Mouse (Mus musculus): ENCODE measurements around the gene Lrrc37a.
"Not testable (repeated sequence)": the region's sequence is repeated elsewhere in the genome, so short reads cannot be mapped to it uniquely, and the experiment has no call there.

The Lrrc37a gene

DNA sequence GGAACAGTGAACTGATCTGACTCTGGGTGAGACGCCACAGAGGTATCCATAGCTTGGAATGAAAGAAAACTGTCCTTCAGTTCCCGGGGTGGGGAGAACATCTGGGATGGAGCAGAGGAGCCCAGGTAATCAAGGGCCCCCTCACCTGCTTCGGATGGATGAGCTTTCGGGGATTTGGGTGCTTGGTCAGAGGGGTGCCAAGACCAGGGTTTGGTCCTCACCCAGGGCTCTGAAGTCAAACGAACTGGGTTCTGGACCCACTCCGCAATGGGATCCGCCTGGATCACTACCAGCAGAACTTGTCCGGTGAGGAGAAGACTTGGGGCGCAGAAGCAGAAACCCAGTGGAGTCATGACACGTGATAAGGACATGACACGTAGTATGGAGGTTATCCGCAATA lies at the start of gene Lrrc37a:
Lrrc37a (minus strand) TSS at position 101 of the 400 bp plus-strand sequence.
- DNase-seq: no peak

DNA sequence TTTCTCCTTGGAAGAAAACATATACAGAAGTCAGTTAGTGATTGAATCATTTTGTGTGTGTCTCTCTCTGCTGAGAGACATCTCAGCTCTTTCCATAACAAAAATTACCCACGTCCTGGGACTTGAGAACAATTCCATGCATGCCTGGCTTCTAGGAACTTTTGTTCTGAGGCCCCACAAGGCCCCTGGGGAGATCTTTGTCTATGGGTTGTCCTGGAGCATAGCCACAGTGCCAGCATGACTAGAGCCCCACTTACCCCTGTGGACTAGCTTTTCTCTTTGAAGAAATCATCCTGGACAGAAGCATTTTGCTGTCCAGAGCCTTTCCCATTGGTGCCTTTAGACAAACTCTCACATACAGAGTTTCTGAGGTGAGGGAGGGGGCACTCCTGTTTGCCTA lies 30.6 kb upstream of the Lrrc37a start:
- DNase-seq: not testable (repeated sequence)

DNA sequence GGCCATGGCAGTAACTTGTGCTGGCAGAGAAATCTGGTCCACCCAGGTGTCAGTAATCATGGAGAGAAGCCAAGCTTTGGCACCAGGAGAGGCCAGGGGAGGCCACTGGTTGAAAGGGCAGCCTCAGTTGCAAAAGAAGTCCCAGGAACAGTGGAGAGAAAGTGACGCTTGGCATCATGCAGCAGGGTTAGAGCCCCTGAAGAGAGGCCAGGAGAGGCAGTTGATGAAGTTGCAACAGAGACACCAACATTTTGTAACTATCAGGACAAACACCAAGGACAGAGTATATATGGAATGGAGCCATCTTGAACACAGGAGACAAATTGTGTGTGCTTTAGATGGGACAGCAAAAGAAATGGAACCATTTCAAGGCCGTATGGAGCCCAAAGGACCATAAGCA lies 7.7 kb upstream of the Lrrc37a start:
- DNase-seq: no peak

DNA sequence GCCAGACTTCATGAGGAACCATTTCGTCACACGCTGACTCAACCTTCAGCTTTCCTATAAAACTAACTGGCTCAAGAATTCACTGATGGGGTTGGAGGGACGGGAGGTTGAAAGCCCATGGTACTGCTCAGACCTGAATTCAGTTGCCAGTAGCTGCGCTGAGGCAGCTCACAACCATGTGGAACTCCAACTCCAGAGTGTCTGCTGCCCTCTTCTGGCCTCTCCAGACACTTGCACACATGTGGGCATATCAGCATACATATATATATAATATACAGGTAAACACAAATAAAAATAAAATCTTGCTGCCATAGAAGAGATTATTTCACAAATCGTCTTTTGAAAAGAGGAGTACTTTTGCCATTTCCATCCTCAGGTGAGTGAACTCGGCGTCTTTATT lies 40.0 kb downstream of the Lrrc37a start:
- peak in 1 of 2 experiments; percentile 30 for DNase-seq

DNA sequence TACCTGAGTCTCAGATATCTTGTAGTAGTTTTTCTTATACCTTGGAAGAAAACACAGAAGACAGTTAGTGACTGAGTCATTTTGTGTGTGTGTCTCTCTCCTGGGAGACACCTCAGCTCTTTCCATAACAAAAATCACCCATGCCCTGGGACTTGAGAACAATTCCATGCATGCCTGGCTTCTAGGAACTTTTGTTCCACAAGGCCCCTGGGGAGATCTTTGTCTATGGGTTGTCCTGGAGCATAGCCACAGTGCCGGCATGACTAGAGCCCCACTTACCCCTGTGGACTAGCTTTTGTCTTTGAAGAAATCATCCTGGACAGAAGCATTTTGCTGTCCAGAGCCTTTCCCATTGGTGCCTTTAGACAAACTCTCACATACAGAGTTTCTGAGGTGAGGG lies 53.3 kb downstream of the Lrrc37a start:
- not testable (repeated sequence) for DNase-seq

DNA sequence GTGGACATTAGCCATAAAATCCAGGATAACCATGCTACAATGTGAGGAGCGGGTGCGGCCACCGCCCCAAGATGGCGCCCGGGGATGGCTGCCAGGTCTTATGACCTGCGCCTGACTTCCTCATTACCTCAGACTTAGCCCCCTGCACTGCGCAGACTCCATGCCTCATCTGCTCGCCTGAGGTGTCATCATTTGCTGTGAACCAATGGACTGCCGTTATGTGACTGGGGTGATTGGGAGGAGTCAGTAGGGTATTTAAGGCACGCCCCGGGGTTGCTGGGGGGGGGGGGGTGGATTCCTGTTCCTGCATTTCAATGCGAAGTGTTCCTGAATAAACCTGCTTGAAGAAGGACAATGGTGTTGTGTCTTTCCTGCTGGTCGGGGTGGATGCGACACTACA lies 54.7 kb downstream of the Lrrc37a start:
- DNase-seq: not testable (repeated sequence)

DNA sequence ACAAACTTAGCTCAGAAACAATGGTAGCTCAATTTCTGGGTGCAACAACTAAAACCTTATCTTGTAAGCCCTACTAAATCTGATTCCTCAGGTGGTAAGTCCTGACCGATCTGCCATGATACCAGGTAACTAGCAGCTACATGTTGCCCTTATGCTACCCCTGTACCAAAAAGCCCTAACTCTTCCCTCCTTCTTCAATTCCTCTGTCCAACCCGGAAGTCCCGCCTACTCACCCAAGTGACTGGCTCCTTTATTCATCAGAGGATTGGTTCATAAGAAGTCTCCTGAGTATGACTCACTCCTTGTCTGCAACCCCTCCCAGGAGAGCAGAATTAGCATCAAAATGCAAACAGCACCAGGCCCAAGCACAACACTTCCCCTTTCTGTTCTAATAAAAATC lies 60.7 kb downstream of the Lrrc37a start:
- DNase-seq: no peak

DNA sequence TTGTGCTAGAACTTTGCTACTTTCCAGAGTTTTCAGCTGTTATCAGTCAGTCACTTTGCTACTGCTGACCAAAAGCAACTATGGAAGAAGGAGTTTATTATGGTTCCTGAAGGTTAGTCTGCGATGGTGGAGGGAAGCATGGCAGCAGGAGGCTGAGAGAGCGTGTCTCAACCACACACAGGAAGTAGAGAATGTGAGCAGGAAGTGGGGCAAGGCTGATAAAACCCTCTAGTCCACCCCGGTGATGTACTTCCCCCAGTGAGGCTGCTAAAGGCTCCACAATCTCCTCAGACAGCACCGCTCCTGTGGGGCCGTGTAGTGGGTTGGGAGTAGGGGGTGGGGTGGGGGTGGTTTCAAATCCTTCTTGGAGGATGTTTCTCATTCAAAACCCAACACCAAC lies 68.1 kb downstream of the Lrrc37a start:
- DNase-seq: no peak

DNA sequence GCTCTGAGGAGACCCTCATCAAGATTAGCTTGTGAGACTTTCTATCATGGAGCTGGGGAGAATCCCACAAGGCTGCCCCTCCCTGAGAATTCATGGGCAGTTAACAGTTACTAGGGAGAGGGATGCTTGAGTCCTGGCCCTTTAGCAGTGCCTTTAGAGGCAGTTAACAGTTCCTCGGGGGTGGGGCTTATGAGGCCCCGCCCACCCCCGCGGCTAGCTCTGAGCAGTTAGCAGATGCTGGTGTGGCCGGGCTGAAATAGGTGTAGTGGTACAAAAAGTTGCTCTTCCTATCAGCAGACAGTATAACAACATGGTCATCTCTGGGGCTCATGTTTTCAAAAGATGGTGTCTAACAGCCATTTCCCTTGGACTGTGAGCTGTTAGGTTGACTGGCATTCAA lies 79.4 kb downstream of the Lrrc37a start:
- DNase-seq: no peak

DNA sequence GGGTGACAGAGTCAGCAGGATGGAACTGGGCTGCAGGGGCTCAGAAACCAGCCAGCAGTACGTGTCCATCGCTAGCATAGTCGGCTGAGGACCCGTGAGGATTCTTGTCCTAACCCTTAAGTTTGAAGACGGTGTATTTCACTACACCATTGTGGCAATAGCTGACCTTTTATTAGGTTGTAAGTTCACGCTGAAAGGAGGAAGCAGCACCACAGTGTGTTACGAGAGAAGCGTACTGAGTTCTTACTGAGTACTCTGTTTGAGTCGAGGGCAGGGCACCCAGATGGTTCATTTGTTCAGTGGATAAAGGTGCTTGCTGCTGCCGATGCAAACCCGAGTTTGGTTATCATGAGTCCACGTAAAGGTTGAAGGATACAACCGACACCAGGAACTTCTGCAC lies 84.7 kb downstream of the Lrrc37a start:
- DNase-seq: no peak

DNA sequence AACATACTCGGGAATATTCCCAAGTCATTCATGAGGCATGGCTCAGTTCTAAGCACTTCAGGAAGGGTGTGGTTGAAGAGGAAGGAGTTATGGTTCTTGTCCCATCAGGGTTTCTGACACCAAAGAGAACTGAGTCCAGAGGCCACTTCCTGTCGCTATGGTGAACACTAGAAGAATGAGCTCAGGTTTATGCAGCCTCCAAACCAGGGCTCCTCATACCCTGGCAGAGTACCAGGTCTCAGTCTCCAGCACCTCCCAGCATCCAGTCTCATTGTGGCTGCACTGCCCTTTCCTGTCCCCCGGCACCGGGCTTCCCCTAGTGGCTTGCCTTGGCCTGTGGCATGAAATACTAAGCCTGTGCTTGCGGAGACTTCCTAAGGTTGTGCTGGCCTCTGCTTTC lies 85.2 kb downstream of the Lrrc37a start:
- peak; percentile 24 to 58 for DNase-seq

DNA sequence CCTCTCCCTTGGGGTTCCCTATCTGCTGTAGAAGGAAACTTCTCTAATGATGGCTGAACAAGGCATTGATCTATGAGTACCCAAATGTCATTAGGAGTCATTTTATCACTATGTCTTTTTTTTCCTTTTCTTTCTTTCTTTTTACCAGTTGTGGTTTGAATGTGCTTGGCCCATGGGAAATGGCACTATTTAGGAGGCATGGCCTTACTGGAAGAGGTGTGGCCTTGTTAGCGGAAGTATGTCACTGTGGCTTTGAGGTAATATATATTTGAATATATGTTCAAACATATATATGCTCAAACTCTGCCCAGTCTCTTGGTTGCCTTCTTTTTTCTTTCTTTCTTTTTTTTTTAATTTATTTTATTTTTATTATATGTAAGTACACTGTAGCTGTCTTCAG lies 90.9 kb downstream of the Lrrc37a start:
- DNase-seq: no peak

DNA sequence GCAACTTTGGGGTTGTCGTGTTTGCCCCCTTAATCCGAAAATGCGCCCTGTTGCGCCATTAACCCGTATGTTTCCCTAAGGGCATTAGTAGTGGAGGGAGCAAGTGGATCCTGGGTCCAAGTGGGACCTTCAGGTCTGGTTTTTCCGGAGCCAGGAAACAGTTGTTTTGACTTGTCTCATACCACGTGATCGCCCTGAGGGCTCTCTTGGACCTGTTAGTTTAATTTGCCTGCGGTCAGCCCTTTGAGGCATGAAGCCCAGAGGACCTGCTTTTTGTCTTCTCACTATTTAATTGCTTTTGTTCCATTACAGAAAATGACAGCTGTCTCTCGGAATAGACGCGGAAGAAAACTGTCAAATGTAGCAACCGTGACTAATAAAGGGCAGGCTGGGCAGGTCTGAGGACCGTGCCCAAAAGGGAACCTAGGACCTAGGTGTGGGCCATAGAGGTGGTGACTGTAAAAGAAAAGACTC lies 91.4 kb downstream of the Lrrc37a start:
- DNase-seq: peak; percentile 61 to 81

DNA sequence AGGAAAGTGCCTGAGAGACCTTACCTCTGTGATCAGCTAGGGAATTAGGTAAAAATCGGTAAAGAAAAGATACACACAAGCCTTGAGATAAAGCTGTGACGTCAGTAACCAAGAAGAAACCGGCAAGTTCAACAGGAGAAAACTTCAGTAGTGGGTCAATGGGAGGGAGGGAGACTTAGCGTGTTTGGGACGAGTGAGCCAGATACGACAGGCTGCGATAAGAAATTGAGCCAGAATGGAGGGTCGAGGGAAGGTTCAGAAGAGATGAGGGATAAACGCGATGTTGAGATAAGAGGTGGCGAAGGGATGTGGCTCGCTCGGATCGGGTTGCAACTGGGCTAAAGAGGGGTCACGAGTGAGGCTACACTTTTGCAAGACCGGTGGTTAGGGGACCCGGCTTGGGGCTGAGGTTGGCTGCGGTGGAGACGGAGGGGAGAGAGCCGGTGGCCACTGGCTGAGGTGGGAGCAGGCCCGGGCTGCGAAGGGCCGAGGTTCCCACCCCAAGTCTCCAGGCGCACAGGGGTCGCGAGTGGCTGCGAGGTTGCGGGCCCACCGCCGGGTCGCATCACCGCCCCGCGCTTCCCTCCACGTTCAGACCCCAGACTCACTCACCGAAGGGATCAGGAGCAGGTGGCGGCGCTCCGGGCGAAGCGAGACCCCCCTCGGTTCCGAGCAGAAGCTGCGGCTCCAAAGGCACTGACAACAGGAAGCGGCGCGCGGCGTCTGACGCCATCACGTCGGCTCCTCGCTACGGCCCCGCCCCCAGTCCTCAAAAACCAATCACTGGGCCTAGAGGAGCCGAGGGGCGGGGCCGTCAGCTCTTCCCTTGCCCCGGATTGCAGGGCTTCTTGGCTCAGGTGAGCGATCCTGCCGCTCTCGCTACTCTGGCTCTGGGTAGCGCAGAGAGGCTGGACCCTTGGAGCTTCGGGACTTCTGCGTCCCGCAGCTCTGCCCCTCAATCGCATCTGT lies 92.1 kb downstream of the Lrrc37a start, which contains the start of gene Plekhm1:
Plekhm1 (minus strand) TSS at position 707 of the 969 bp plus-strand sequence.
- DNase-seq: peak; percentile 98 to 99

DNA sequence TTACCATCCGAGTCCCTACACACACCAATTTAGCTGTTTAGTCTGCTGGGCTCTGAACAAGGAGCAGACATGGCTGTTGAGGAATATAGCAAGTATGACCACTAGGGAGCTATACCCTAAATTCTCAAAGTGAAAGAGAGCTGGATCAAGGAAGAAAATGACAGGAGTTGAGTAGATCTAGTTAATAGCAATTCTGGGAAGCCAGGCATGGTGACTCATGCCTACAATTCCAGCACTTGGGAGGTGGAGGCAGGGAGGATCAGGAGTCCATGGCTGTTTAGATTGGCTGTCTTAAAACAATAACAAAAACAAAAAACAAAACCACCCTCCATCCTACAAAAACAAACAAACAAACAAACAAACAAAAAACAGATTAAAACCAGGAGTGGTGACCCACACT lies 93.1 kb downstream of the Lrrc37a start:
- no peak for DNase-seq

DNA sequence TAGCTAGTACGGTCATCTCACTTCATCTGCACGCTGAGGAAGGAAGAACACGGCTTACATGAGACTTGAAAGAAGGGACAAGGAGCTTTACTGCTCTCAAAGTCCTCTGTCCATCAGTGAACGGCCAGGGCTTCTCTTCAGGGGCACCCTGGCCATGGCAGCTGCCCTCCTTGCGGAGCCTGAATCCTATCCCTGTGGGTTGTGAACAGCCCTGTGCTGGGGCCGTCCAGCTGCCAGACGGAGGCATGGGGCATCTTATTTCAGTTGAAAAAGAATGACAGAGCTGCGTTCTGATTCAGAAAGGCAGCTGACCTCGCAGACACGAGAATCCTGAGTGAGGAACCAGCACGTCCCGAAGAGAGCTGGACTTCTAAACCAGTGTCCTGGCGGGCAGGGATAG lies 95.5 kb downstream of the Lrrc37a start:
- no peak for DNase-seq

DNA sequence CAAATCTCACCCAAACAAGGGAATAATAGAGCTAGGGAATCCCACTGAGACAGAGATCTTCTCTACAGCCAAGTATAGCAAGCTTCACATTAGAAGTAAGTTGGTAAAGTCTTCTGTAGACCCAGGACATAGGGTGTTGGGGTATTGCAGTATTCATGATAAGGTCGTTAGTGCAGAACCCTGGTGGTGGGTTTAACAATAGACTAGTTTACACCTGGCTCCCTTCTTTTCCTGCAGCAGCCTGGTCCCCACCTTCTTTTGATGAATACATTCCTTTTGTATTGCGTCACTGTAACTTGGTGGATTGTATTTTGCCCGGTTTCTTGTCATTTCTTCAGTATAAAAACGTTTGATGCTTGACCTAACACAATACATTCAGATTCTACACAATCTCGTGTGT lies 97.3 kb downstream of the Lrrc37a start:
- DNase-seq: not testable (repeated sequence)

DNA sequence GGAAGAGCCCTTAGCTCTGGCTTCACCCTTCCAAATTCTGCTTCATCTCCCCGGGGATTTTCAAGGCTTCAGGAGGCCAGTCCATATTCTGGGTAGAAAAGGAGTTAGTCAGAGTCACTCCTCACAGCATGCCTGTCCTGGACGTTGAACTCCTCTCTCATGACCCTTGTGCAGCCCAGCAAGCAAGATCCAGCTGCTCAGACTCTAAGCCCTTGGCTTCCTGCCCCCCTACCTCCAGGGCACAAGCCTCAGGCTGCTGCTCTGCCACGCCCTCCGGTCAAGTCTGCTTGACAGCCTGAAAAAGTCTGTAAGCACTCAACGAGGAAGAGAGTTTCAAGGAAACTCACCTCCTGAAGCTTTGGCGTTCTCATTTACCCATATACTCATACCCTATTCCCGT lies 97.8 kb downstream of the Lrrc37a start:
- DNase-seq: peak; percentile 89 to 95

DNA sequence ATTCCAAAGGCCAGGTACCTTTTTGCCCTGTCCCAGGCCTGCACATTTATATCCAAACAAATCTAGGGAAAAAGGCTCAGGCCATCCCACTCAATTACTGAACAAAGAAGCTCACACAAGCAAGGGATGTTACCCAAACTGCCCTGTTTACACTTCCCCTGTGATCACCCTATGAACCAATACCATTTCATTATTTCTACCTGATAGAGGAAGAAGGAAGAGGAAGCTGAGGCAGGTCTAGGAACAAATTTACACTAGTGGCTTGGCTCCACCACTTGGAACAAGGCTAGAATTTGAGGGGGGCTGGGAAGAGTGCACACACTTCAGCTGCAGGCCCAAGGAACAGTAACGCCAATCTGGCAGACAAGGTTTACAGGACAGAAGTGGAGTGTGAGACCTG lies 98.6 kb downstream of the Lrrc37a start:
- no peak for DNase-seq

DNA sequence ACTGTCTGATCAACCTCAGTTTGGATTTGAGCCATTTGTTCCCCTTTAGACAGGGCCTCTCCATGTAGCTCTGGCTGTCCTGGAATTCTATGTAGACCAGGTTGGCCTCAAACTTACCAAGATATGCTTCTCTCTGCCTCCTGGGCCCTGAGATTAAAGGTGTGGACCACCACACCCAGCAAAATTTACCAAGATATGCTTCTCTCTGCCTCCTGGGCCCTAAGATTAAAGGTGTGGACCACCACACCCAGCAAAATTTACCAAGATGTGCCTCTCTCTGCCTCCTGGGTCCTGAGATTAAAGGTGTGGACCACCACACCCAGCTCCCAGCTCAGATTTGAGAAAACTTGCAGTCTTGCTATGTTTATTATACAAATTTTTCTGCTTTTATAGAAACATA lies 99.8 kb downstream of the Lrrc37a start:
- DNase-seq: no peak

DNA sequence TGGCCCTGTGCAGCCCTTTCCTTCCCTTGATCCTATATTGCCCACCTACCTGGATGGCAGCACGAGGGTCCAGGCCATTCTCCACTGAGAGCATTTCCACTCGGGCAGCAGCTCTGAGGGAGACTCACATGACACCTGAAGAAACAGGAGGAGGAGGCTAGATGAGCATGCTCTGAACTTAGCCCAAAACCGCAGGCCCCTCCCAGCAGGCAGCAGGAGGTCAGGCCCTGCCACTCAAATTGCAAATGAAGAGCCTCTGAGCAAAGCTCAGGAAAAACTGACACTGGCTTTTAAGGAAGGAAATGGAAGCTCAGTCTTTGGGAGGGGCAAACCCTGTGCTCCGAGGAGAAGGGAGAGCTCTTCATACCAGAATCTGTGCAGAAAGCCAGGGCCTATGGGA lies 100.6 kb downstream of the Lrrc37a start:
- DNase-seq: peak; percentile 64 to 86

DNA sequence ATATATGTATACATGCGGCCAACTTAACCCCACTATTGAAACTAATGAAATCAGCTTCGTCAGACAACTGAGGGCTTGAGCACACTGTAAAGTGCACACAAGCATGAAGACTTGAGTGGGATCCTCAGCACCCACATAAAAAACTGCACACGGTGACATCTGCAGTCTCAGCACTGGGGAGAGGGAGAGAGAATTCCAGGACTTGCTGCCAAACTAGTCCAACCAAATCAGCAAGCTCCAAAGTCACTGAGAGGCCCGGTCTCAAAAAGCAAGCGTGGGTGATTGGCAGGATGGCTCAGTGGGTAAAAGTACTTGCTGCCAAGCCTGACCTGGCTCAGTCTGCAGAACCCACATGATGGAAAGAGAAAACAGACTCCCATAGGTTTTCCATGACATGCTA lies 101.7 kb downstream of the Lrrc37a start:
- no peak for DNase-seq

DNA sequence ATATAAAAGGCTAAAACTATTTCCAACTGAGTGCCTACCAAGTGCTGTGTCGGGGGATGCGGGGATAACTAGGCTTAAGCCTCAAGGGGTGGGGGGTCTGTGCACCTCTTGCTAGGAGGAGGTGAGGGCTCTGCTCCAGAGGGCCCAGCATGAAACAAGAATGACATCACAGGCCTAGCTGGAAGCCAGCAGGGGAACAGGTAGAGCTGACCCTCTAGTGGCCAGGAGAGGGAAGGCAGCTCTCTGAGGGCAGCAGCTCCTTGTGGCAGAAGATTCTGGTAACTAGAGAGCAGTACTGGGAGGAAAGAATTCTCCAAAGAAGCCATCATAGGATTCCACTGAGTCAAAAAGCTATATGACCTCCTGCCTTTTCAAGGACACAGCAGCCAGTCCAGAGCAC lies 102.2 kb downstream of the Lrrc37a start:
- peak; percentile 79 to 82 for DNase-seq
